Mouse (Mus musculus) CH12.LX (cell line): ENCODE measurements around the gene B3gntl1.

Experiments
- EP300 ChIP-seq: IDR thresholded peaks from 2 replicates; pipeline ENCODE4 v1.6.1; 2011; ENCODE audit warnings: low read length, improper control_type of control experiment
- GABPA ChIP-seq: IDR thresholded peaks from 2 replicates; pipeline ENCODE4 v1.6.1; 2012; ENCODE audit warnings: low read depth, low read length, improper control_type of control experiment, inconsistent platforms; ENCODE audit not compliant: insufficient replicate concordance
- POLR2A ChIP-seq: IDR thresholded peaks from 2 replicates; pipeline ENCODE4 v1.6.1; 2011; ENCODE audit warnings: low read depth, mild to moderate bottlenecking, improper control_type of control experiment, low read length
- SMC3 ChIP-seq: IDR thresholded peaks from 2 replicates; pipeline ENCODE4 v1.6.1; 2011; ENCODE audit warnings: low read depth, low read length, improper control_type of control experiment
- ZNF384 ChIP-seq: IDR thresholded peaks from 2 replicates; pipeline ENCODE4 v1.6.1; 2012; ENCODE audit warnings: low read depth, low read length, improper control_type of control experiment, inconsistent platforms

- TF ChIP-seq ZNF384 (no peak), SMC3 (no peak), GABPA (no peak), EP300 (no peak), POLR2A (no peak)
Observed at GRCm38 (mm10) chr11:121698381-121698955, 25.5 kb upstream of the B3gntl1 start.
